Mouse (Mus musculus): Measurements from ENCODE around the gene Fggy. TPM values are rescaled to one million over a fixed set of nuclear protein-coding genes. Genes with fewer than 3 reads are reported as not detected.

Fggy gene
- total and polyA plus RNA-seq, 3 experiments = 3.8 to 9.7 (median 7.4) TPM

- Histone ChIP-seq H3K36me3 (ENCODE audit: control insufficient read depth, insufficient read depth, low read length) (no peaks in the 10 kb centered on the region), H3K27me3 (ENCODE audit: control insufficient read depth, insufficient read depth, low read length) (no peaks in the 10 kb centered on the region), H3K4me3 (no peak overlapping the region), H3K9ac (ENCODE audit: low read depth, low read length) (no peak overlapping the region), H3K4me1 (ENCODE audit: control insufficient read depth, insufficient read depth, low read length) (no peaks in the 10 kb centered on the region), H3K27ac (no peak overlapping the region), H3K79me2 (replicated peaks; ENCODE audit: control insufficient read depth, insufficient read depth, low read length) (no peaks in the 10 kb centered on the region)
- 71% methylated on average over 5 of the region's 5 CpGs for WGBS
- no peak for DNase-seq
- TF ChIP-seq POLR2A (IDR thresholded peaks at IDR 0.05; ENCODE audit: insufficient read depth, low read depth, low read length) (no peak), CTCF (IDR thresholded peaks at IDR 0.05) (no peak), EP300 (IDR thresholded peaks at IDR 0.05; ENCODE audit: insufficient read depth, low read depth, low read length) (no peak)
- intact Hi-C loops (cut with DNase I) = no loop called here
Observed at GRCm38 (mm10) chr4:95770469-95770868, 213.2 kb downstream of the Fggy start.

DNA sequence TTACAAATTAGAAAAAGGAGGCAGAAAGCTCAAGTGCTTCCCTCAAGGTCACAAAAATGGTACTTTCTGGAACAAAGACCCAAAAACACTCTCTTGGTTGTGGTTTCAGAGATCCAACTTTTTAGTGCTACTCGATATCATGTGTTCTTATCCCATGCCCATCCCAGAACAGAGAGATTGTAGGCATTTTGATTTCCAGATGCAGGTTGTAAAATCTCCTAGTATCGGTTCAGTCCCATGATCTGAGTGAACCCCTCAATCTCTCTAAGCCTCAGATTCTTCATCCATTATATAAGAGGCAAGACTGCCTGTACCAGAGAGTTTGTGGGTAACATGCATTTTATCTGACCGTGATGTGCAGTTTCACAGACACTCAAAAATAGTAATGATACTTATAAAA is 214.2 kb downstream of the Fggy start:
- 92% methylated on average over 3 of the region's 3 CpGs for WGBS
- Histone ChIP-seq H3K27me3 (ENCODE audit: control insufficient read depth, insufficient read depth, low read length) (no peaks in the 10 kb centered on the region), H3K36me3 (ENCODE audit: control insufficient read depth, insufficient read depth, low read length) (no peaks in the 10 kb centered on the region), H3K4me3 (no peak overlapping the region), H3K4me1 (ENCODE audit: control insufficient read depth, insufficient read depth, low read length) (no peaks in the 10 kb centered on the region), H3K79me2 (replicated peaks; ENCODE audit: control insufficient read depth, insufficient read depth, low read length) (no peaks in the 10 kb centered on the region), H3K9ac (ENCODE audit: low read depth, low read length) (no peak overlapping the region), H3K27ac (no peak overlapping the region)
- TF ChIP-seq EP300 (IDR thresholded peaks at IDR 0.05; ENCODE audit: insufficient read depth, low read depth, low read length) (no peak), POLR2A (IDR thresholded peaks at IDR 0.05; ENCODE audit: insufficient read depth, low read depth, low read length) (no peak), CTCF (IDR thresholded peaks at IDR 0.05) (no peak)
- DNase-seq = no peak
- intact Hi-C loops (cut with DNase I) = no loop called here

DNA sequence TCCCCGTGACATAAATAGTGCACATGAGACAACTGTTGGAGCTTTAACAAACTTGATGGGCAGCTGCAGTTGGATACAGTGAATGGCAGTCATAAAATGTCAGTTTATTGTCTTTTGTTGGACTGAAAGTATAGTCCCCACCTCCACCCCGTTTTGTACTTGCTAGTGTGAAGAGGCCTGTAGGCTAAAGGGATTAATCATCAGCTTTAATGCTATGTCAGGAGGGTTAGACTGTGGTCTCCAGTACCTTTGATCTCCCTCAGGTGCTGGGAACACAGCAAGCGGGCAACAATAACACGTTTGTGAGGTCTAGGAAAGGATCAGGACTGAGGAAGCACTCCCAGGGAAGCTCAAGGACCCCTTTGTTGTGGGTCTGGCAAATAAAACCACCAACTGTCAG is 214.6 kb downstream of the Fggy start:
- no peak overlapping the region for H3K4me3 ChIP-seq
- no peaks in the 10 kb centered on the region for H3K79me2 ChIP-seq (replicated peaks; ENCODE audit: control insufficient read depth, insufficient read depth, low read length)
- no peak for DNase-seq
- H3K9ac ChIP-seq (ENCODE audit: low read depth, low read length) = no peak overlapping the region
- H3K36me3 ChIP-seq (ENCODE audit: control insufficient read depth, insufficient read depth, low read length) = no peaks in the 10 kb centered on the region
- 73% methylated on average over 4 of the region's 4 CpGs for WGBS
- intact Hi-C loops (cut with DNase I) = no loop called here
- TF ChIP-seq EP300 (IDR thresholded peaks at IDR 0.05; ENCODE audit: insufficient read depth, low read depth, low read length) (no peak), CTCF (IDR thresholded peaks at IDR 0.05) (no peak), POLR2A (IDR thresholded peaks at IDR 0.05; ENCODE audit: insufficient read depth, low read depth, low read length) (no peak)
- no peak overlapping the region for H3K27ac ChIP-seq
- no peaks in the 10 kb centered on the region for H3K4me1 ChIP-seq (ENCODE audit: control insufficient read depth, insufficient read depth, low read length)
- H3K27me3 ChIP-seq (ENCODE audit: control insufficient read depth, insufficient read depth, low read length) = no peaks in the 10 kb centered on the region

GRCm38 (mm10) chr4:95772663-95773062 is 215.4 kb downstream of the Fggy start:
- Histone ChIP-seq H3K27ac (no peak overlapping the region), H3K79me2 (replicated peaks; ENCODE audit: control insufficient read depth, insufficient read depth, low read length) (no peaks in the 10 kb centered on the region), H3K4me1 (ENCODE audit: control insufficient read depth, insufficient read depth, low read length) (no peaks in the 10 kb centered on the region), H3K27me3 (ENCODE audit: control insufficient read depth, insufficient read depth, low read length) (no peaks in the 10 kb centered on the region), H3K36me3 (ENCODE audit: control insufficient read depth, insufficient read depth, low read length) (no peaks in the 10 kb centered on the region), H3K9ac (ENCODE audit: low read depth, low read length) (no peak overlapping the region), H3K4me3 (no peak overlapping the region)
- WGBS = 92% methylated on average over 3 of the region's 3 CpGs
- DNase-seq = no peak
- TF ChIP-seq POLR2A (IDR thresholded peaks at IDR 0.05; ENCODE audit: insufficient read depth, low read depth, low read length) (no peak), EP300 (IDR thresholded peaks at IDR 0.05; ENCODE audit: insufficient read depth, low read depth, low read length) (no peak)
- intact Hi-C loops (cut with DNase I) = no loop called here

DNA sequence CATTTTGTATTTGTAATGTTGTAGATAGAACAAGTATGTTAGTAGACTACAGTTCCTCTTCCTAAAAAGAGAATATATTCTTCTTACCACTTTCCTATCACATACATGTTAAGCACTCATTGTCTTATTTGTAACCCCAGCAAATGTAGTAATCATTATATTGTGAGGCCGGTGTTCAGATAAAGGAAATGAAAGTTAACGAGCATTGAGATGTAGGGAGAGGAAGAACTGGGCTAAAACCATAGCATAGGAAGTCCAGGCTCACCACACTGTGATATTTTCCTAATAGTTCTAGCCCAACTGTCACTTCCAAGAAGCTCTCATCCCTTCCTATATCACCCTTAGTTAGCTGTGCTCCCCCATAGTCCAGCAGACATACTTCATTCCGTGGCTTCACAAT is 218.3 kb downstream of the Fggy start:
- H3K27ac ChIP-seq = no peak overlapping the region
- no peaks in the 10 kb centered on the region for H3K36me3 ChIP-seq (ENCODE audit: control insufficient read depth, insufficient read depth, low read length)
- H3K27me3 ChIP-seq (ENCODE audit: control insufficient read depth, insufficient read depth, low read length) = no peaks in the 10 kb centered on the region
- H3K9ac ChIP-seq (ENCODE audit: low read depth, low read length) = no peak overlapping the region
- H3K79me2 ChIP-seq (replicated peaks; ENCODE audit: control insufficient read depth, insufficient read depth, low read length) = no peaks in the 10 kb centered on the region
- WGBS = 77% methylated on average over 3 of the region's 3 CpGs
- no peak overlapping the region for H3K4me3 ChIP-seq
- no peaks in the 10 kb centered on the region for H3K4me1 ChIP-seq (ENCODE audit: control insufficient read depth, insufficient read depth, low read length)
- DNase-seq = no peak
- TF ChIP-seq EP300 (IDR thresholded peaks at IDR 0.05; ENCODE audit: insufficient read depth, low read depth, low read length) = no peak
- no peak for TF ChIP-seq CTCF (IDR thresholded peaks at IDR 0.05)
- TF ChIP-seq POLR2A (IDR thresholded peaks at IDR 0.05; ENCODE audit: insufficient read depth, low read depth, low read length) = no peak
- intact Hi-C loops (cut with DNase I) = no loop called here

GRCm38 (mm10) chr4:95777839-95778238 is 220.5 kb downstream of the Fggy start:
- no peaks in the 10 kb centered on the region for H3K79me2 ChIP-seq (replicated peaks; ENCODE audit: control insufficient read depth, insufficient read depth, low read length)
- H3K27me3 ChIP-seq (ENCODE audit: control insufficient read depth, insufficient read depth, low read length) = no peaks in the 10 kb centered on the region
- DNase-seq = no peak
- WGBS = 90% methylated on average over 2 of the region's 2 CpGs
- no peak overlapping the region for H3K4me3 ChIP-seq
- intact Hi-C loops (cut with DNase I) = no loop called here
- TF ChIP-seq EP300 (IDR thresholded peaks at IDR 0.05; ENCODE audit: insufficient read depth, low read depth, low read length) = no peak
- no peak for TF ChIP-seq POLR2A (IDR thresholded peaks at IDR 0.05; ENCODE audit: insufficient read depth, low read depth, low read length)
- TF ChIP-seq CTCF (IDR thresholded peaks at IDR 0.05) = no peak
- H3K36me3 ChIP-seq (ENCODE audit: control insufficient read depth, insufficient read depth, low read length) = no peaks in the 10 kb centered on the region
- no peak overlapping the region for H3K27ac ChIP-seq
- no peak overlapping the region for H3K9ac ChIP-seq (ENCODE audit: low read depth, low read length)
- H3K4me1 ChIP-seq (ENCODE audit: control insufficient read depth, insufficient read depth, low read length) = no peaks in the 10 kb centered on the region
